Mouse (Mus musculus): ENCODE data around the gene Ube2b.

Gene Ube2b

GRCm38 (mm10) chr11:51967443-51968401 lies 32.8 kb downstream of the Ube2b start, which contains the start of gene Cdkn2aipnl:
Gene Cdkn2aipnl, plus strand, starts transcription at chr11:51967661.
- peak; percentile 93 for DNase-seq (ENCODE audit: low read depth, low spot score)

- DNase-seq (ENCODE audit: low read depth, low spot score): no peak
Measured at GRCm38 (mm10) chr11:51966651-51967050, 33.9 kb downstream of the Ube2b start.

GRCm38 (mm10) chr11:51962277-51962676 lies 38.3 kb downstream of the Ube2b start:
- no peak for DNase-seq (ENCODE audit: low read depth, low spot score)

- no peak for DNase-seq (ENCODE audit: low read depth, low spot score)
Measured at GRCm38 (mm10) chr11:51961761-51962160, 38.8 kb downstream of the Ube2b start.

- DNase-seq (ENCODE audit: low read depth, low spot score): peak; percentile 60
Measured at GRCm38 (mm10) chr11:51960967-51961471, 39.5 kb downstream of the Ube2b start.

- peak; percentile 38 for DNase-seq (ENCODE audit: low read depth, low spot score)
Measured at GRCm38 (mm10) chr11:51960061-51960460, 40.5 kb downstream of the Ube2b start.

- no peak for DNase-seq (ENCODE audit: low read depth, low spot score)
Measured at GRCm38 (mm10) chr11:51959511-51959910, 41.1 kb downstream of the Ube2b start.

- no peak for DNase-seq (ENCODE audit: low read depth, low spot score)
Measured at GRCm38 (mm10) chr11:51957760-51958159, 42.8 kb downstream of the Ube2b start.

- no peak for DNase-seq (ENCODE audit: low read depth, low spot score)
Measured at GRCm38 (mm10) chr11:51956112-51956511, 44.5 kb downstream of the Ube2b start.

- DNase-seq (ENCODE audit: low read depth, low spot score): peak; percentile 77
Measured at GRCm38 (mm10) chr11:51951861-51952420, 48.6 kb downstream of the Ube2b start.

GRCm38 (mm10) chr11:51949919-51950318 lies 50.6 kb downstream of the Ube2b start:
- no peak for DNase-seq (ENCODE audit: low read depth, low spot score)

- peak; percentile 44 for DNase-seq (ENCODE audit: low read depth, low spot score)
Measured at GRCm38 (mm10) chr11:51949155-51949840, 51.3 kb downstream of the Ube2b start.

- peak; percentile 35 for DNase-seq (ENCODE audit: low read depth, low spot score)
Measured at GRCm38 (mm10) chr11:51946144-51946543, 54.4 kb downstream of the Ube2b start.

GRCm38 (mm10) chr11:51945548-51945947 lies 55.0 kb downstream of the Ube2b start:
- peak; percentile 71 for DNase-seq (ENCODE audit: low read depth, low spot score)

- no peak for DNase-seq (ENCODE audit: low read depth, low spot score)
Measured at GRCm38 (mm10) chr11:51944239-51944638, 56.3 kb downstream of the Ube2b start.

GRCm38 (mm10) chr11:51943500-51943841 lies 57.1 kb downstream of the Ube2b start:
- no peak for DNase-seq (ENCODE audit: low read depth, low spot score)

- DNase-seq (ENCODE audit: low read depth, low spot score): peak; percentile 45
Measured at GRCm38 (mm10) chr11:51942602-51943499, 57.7 kb downstream of the Ube2b start.

- peak; percentile 93 for DNase-seq (ENCODE audit: low read depth, low spot score)
Measured at GRCm38 (mm10) chr11:51940511-51940955, 60.0 kb downstream of the Ube2b start.

GRCm38 (mm10) chr11:51939590-51939955 lies 61.0 kb downstream of the Ube2b start:
- no peak for DNase-seq (ENCODE audit: low read depth, low spot score)

GRCm38 (mm10) chr11:51938817-51939589 lies 61.6 kb downstream of the Ube2b start:
- no peak for DNase-seq (ENCODE audit: low read depth, low spot score)

All from 3T3-L1 (cell line).